Mouse (Mus musculus): ENCODE measurements around the gene Ccnd1. TPM values are rescaled to one million over a fixed set of nuclear protein-coding genes. Genes with fewer than 3 reads are reported as not detected.
A peak's percentile ranks its signal among the peaks of the same experiment; 100 is the strongest.

Ccnd1 gene
- polyA plus RNA-seq, 1 experiment from 2014 or later = 288 TPM

DNA sequence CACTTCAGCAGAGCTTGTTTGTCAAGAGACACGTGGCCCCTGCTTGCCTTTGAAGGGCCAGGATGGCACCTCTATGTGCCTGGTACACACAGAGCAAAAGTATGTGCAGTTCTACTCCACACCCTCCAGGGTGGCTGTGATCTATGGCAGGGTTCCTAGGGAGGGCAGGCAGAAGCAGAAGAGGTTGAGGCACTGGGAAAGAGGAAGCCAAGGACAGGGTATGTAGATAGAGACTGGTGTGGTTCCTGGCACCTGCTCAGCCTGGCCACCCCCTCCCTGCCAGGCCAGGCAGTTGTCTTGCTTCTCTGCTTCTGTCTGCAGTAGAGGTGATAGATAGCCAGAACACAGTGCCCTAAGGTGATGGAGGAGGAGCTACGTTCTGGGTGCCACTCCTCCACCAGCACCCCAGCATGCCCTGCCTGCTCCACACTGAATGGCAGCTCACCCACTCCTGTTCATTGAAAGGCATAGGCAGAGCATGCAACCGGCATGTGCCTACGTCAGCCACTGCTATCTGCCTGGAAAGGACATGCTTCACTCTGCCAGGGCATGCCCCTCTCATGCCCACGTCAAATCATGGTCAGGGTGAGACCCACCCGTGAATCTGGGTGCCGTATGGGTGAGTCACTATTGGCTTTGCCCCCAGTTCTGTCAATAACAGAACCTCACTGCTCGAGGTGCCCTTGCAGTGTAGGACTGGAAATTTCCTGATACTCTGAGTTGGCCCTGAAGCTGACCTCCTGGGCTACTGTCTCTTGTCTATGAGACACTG lies 31.5 kb upstream of the Ccnd1 start:
- no peaks in the 10 kb centered on the region for H3K27me3 ChIP-seq (ENCODE audit: control insufficient read depth, insufficient read depth, low read length)
- DNase-seq (ENCODE audit: low spot score, missing footprints) = no peak
- no peak overlapping the region for H3K4me3 ChIP-seq (ENCODE audit: low read depth, low read length)
- H3K27ac ChIP-seq (ENCODE audit: low read depth, low read length) = no peak overlapping the region
- no peaks in the 10 kb centered on the region for H3K9me3 ChIP-seq (ENCODE audit: control insufficient read depth, low read length)
- no peaks in the 10 kb centered on the region for H3K36me3 ChIP-seq (ENCODE audit: control insufficient read depth, insufficient read depth, low read length)
- 77% methylated on average over 8 of the region's 8 CpGs for WGBS
- H3K9ac ChIP-seq (ENCODE audit: low read length) = no peak overlapping the region
- no peak overlapping the region for H3K4me2 ChIP-seq
- no peaks in the 10 kb centered on the region for H3K4me1 ChIP-seq (ENCODE audit: control insufficient read depth, insufficient read depth, low read length)
- no peak for ATAC-seq (ENCODE audit: low FRiP score)

GRCm38 (mm10) chr7:144965893-144966292 lies 26.2 kb upstream of the Ccnd1 start:
- Histone ChIP-seq H3K4me2 (no peak overlapping the region), H3K4me1 (ENCODE audit: control insufficient read depth, insufficient read depth, low read length) (no peaks in the 10 kb centered on the region), H3K27ac (ENCODE audit: low read depth, low read length) (no peak overlapping the region), H3K9me3 (ENCODE audit: control insufficient read depth, low read length) (no peaks in the 10 kb centered on the region), H3K4me3 (ENCODE audit: low read depth, low read length) (no peak overlapping the region), H3K36me3 (ENCODE audit: control insufficient read depth, insufficient read depth, low read length) (no peaks in the 10 kb centered on the region), H3K9ac (ENCODE audit: low read length) (no peak overlapping the region), H3K27me3 (ENCODE audit: control insufficient read depth, insufficient read depth, low read length) (no peaks in the 10 kb centered on the region)
- WGBS = 74% methylated on average over 5 of the region's 5 CpGs
- DNase-seq (ENCODE audit: low spot score, missing footprints) (no peak), ATAC-seq (ENCODE audit: low FRiP score) (no peak)

GRCm38 (mm10) chr7:144964316-144964715 lies 24.6 kb upstream of the Ccnd1 start:
- no peak overlapping the region for H3K9ac ChIP-seq (ENCODE audit: low read length)
- WGBS = 85% methylated on average over 4 of the region's 4 CpGs
- DNase-seq (ENCODE audit: low spot score, missing footprints) = no peak
- no peak overlapping the region for H3K4me3 ChIP-seq (ENCODE audit: low read depth, low read length)
- no peaks in the 10 kb centered on the region for H3K9me3 ChIP-seq (ENCODE audit: control insufficient read depth, low read length)
- no peaks in the 10 kb centered on the region for H3K27me3 ChIP-seq (ENCODE audit: control insufficient read depth, insufficient read depth, low read length)
- no peaks in the 10 kb centered on the region for H3K4me1 ChIP-seq (ENCODE audit: control insufficient read depth, insufficient read depth, low read length)
- no peak overlapping the region for H3K27ac ChIP-seq (ENCODE audit: low read depth, low read length)
- H3K36me3 ChIP-seq (ENCODE audit: control insufficient read depth, insufficient read depth, low read length) = no peaks in the 10 kb centered on the region
- no peak for ATAC-seq (ENCODE audit: low FRiP score)
- no peak overlapping the region for H3K4me2 ChIP-seq

GRCm38 (mm10) chr7:144963911-144964310 lies 24.2 kb upstream of the Ccnd1 start:
- H3K4me3 ChIP-seq (ENCODE audit: low read depth, low read length) = no peak overlapping the region
- DNase-seq (ENCODE audit: low spot score, missing footprints) = no peak
- no peak overlapping the region for H3K27ac ChIP-seq (ENCODE audit: low read depth, low read length)
- H3K4me2 ChIP-seq = no peak overlapping the region
- H3K4me1 ChIP-seq (ENCODE audit: control insufficient read depth, insufficient read depth, low read length) = no peaks in the 10 kb centered on the region
- no peak overlapping the region for H3K9ac ChIP-seq (ENCODE audit: low read length)
- no peaks in the 10 kb centered on the region for H3K27me3 ChIP-seq (ENCODE audit: control insufficient read depth, insufficient read depth, low read length)
- WGBS = 88% methylated on average over 1 of the region's 1 CpGs
- no peaks in the 10 kb centered on the region for H3K9me3 ChIP-seq (ENCODE audit: control insufficient read depth, low read length)
- H3K36me3 ChIP-seq (ENCODE audit: control insufficient read depth, insufficient read depth, low read length) = no peaks in the 10 kb centered on the region
- no peak for ATAC-seq (ENCODE audit: low FRiP score)

- Histone ChIP-seq H3K4me1 (ENCODE audit: control insufficient read depth, insufficient read depth, low read length) (no peaks in the 10 kb centered on the region), H3K9me3 (ENCODE audit: control insufficient read depth, low read length) (no peaks in the 10 kb centered on the region), H3K27ac (ENCODE audit: low read depth, low read length) (no peak overlapping the region), H3K27me3 (ENCODE audit: control insufficient read depth, insufficient read depth, low read length) (no peaks in the 10 kb centered on the region), H3K4me2 (no peak overlapping the region), H3K4me3 (ENCODE audit: low read depth, low read length) (no peak overlapping the region), H3K9ac (ENCODE audit: low read length) (no peak overlapping the region), H3K36me3 (ENCODE audit: control insufficient read depth, insufficient read depth, low read length) (no peaks in the 10 kb centered on the region)
- ATAC-seq (ENCODE audit: low FRiP score) (no peak), DNase-seq (ENCODE audit: low spot score, missing footprints) (no peak)
- WGBS = 63% methylated on average over 12 of the region's 12 CpGs
Measured at GRCm38 (mm10) chr7:144958509-144959395, 19.0 kb upstream of the Ccnd1 start.

DNA sequence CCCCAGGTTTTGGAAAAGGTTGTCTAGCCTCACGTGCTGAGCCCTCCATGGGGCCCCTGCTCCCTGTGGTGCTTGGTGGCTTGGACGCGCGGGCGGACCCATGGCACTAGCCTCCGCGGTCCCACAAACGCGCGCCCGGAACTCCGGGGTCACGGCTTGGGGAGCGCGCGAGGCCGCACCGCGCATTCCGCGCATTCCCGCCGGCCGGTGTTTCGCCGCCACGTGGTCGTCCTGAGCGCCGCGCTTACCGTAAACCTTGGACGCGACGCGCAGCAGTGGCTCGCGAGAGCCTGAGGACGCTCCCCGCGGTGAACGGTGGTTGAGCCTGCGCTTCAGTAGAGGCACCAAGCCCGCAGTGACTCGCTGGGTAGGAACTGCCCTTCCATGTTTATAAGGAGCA lies 3.5 kb upstream of the Ccnd1 start:
- Histone ChIP-seq H3K4me2 (peak overlapping the region; percentile 71), H3K27me3 (ENCODE audit: control insufficient read depth, insufficient read depth, low read length) (peaks cover 12% of the 10 kb centered on the region), H3K9ac (ENCODE audit: low read length) (peak overlapping the region; percentile 63), H3K9me3 (ENCODE audit: control insufficient read depth, low read length) (no peaks in the 10 kb centered on the region), H3K36me3 (ENCODE audit: control insufficient read depth, insufficient read depth, low read length) (no peaks in the 10 kb centered on the region), H3K27ac (ENCODE audit: low read depth, low read length) (peak overlapping the region; percentile 35; the same call in 1 of the 2 replicates), H3K4me3 (ENCODE audit: low read depth, low read length) (peak overlapping the region; percentile 67), H3K4me1 (ENCODE audit: control insufficient read depth, insufficient read depth, low read length) (peaks cover 32% of the 10 kb centered on the region)
- DNase-seq (ENCODE audit: low spot score, missing footprints) (peak; percentile 98), ATAC-seq (ENCODE audit: low FRiP score) (peak; percentile 15)
- WGBS = under 1% methylated on average over 45 of the region's 45 CpGs

DNA sequence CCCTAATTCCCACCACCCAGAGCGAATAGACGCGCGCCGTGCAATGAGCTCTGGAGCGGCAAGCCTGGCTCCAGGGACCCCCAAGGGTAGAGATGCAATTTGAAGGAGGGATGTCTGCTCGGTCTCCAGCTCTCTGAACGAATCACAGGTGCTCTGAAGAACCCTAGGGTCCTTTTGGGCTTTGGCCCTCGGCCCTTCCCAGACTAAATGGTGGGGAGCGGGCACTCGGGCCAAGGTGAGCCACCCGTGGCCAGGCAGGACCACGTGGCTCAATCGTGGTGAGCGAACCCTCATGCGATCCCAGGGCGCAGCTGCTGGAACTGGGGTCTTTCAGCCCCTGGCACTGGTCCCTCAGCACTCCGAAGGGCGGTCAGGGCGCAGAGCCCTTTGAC lies 3.0 kb upstream of the Ccnd1 start:
- peak overlapping the region; percentile 67 for H3K4me3 ChIP-seq (ENCODE audit: low read depth, low read length)
- H3K4me2 ChIP-seq = peak overlapping the region; percentile 71
- H3K4me1 ChIP-seq (ENCODE audit: control insufficient read depth, insufficient read depth, low read length) = peaks cover 32% of the 10 kb centered on the region
- no peaks in the 10 kb centered on the region for H3K36me3 ChIP-seq (ENCODE audit: control insufficient read depth, insufficient read depth, low read length)
- DNase-seq (ENCODE audit: low spot score, missing footprints) = peak; percentile 93
- H3K27ac ChIP-seq (ENCODE audit: low read depth, low read length) = peak overlapping the region; percentile 35
- H3K9ac ChIP-seq (ENCODE audit: low read length) = peak overlapping the region; percentile 63
- ATAC-seq (ENCODE audit: low FRiP score) = no peak
- under 1% methylated on average over 20 of the region's 20 CpGs for WGBS
- H3K9me3 ChIP-seq (ENCODE audit: control insufficient read depth, low read length) = no peaks in the 10 kb centered on the region
- H3K27me3 ChIP-seq (ENCODE audit: control insufficient read depth, insufficient read depth, low read length) = peaks cover 12% of the 10 kb centered on the region

DNA sequence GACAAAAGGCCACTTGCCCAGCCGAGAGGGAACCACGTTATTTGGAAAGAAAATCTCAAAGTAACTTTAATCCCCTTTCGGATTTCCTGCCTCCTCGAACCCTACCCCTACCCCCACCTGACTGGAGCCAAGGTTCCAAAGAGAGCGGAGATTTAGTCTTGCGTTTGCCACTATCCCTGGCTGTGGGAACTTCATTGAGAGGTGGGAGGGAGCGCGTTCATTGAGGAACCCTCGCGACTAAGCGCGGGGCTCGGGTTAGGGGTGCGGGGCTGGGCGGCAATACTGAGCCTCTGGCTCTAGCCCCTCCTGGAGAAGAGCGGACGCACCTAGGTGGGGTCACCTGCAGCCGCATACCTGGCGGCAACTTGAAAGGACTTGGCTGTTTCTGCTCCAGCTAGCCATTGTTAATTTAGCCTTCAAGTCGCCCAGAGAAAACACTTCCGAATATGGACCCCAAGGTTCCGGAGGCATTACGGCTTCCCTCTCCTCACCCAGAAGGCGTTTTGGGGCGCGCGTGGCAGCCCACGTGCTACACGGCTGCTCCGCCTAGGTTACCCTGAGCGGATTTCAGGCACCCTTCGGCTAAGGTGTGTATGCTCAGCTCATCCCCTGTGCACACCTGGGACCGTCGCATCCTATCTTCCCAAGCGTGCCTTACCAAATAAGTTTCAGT lies 2.5 kb upstream of the Ccnd1 start:
- Histone ChIP-seq H3K36me3 (ENCODE audit: control insufficient read depth, insufficient read depth, low read length) (peaks cover under 1% of the 10 kb centered on the region; the same call in 1 of the 2 replicates), H3K4me3 (ENCODE audit: low read depth, low read length) (peak overlapping the region; percentile 67), H3K9me3 (ENCODE audit: control insufficient read depth, low read length) (no peaks in the 10 kb centered on the region), H3K27me3 (ENCODE audit: control insufficient read depth, insufficient read depth, low read length) (peaks cover 12% of the 10 kb centered on the region), H3K4me1 (ENCODE audit: control insufficient read depth, insufficient read depth, low read length) (peaks cover 34% of the 10 kb centered on the region), H3K27ac (ENCODE audit: low read depth, low read length) (peak overlapping the region; percentile 95), H3K9ac (ENCODE audit: low read length) (peak overlapping the region; percentile 63), H3K4me2 (peak overlapping the region; percentile 71)
- under 1% methylated on average over 35 of the region's 35 CpGs for WGBS
- DNase-seq (ENCODE audit: low spot score, missing footprints) (peak; percentile 97), ATAC-seq (ENCODE audit: low FRiP score) (peak; percentile 8; the same call in 1 of the 2 replicates)

All from midbrain, embryonic 11.5 days (tissue).